Mouse (Mus musculus) left cerebral cortex, postnatal 10 days (tissue): ENCODE results near the gene Olfr1116. TPM values are rescaled to one million over a fixed set of nuclear protein-coding genes. Genes with fewer than 3 reads are reported as not detected.
"Not testable (repeated sequence)": the region's sequence is repeated elsewhere in the genome, so short reads cannot be mapped to it uniquely, and the experiment has no call there.

ENCODE experiments used
- DNase-seq, 2 experiments: peaks; one replicate each; pipeline ENCODE4 v3.0.0; 2021 to 2022; ENCODE audit warnings: low spot score in 2 of 2, mixed read lengths in 1 of 2; ENCODE audit errors: extremely low spot score in 1 of 2
- intact Hi-C: fragments of 180-260 bp; cut with DNase I; formaldehyde crosslinking; loops from one replicate; pipeline ENCODE4 v1.15.1; 2025
- microRNA-seq: library from miRNA; unstranded; fragments of <30 nt; microRNA quantifications from one replicate; pipeline ENCODE4 v1.2.0, GENCODE M21; 2022
- total RNA-seq, 2 experiments: library from RNA; stranded (reverse); gene quantifications; 2 replicates each; pipeline ENCODE4 v1.2.3; 2021

Gene Olfr1116
- total RNA-seq = not detected

- DNase-seq = no peak
- intact Hi-C loops = no loop called here
These were observed at the start of gene Olfr1116 for GRCm38 (mm10) chr2:87267234-87267633. Gene Olfr1116, plus strand, starts transcription at chr2:87267534.

DNA sequence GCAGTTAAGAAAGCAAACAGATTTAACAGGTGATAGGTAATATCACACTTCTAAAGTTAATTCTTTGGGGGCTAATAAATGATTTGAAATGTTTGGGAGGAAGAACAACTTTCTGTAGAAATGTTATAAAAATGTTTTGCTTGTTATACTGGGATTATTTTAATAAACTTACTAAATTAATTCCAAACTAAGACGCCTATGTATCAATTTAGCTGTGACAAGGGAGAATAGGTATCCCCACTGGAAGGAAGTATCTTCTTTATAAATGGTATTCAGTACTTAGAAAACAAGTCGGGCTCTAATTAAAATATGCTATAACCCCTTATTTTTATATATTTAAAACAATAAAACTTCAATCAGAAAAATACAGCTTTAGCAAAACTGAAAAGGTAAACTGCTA lies 19.6 kb upstream of the Olfr1116 start, which contains the start of gene Olfr1115:
TSS of gene Olfr1115 (plus strand) at position 301 of the 400 bp plus-strand sequence.
- no peak for DNase-seq
- intact Hi-C loops = no loop called here

DNA sequence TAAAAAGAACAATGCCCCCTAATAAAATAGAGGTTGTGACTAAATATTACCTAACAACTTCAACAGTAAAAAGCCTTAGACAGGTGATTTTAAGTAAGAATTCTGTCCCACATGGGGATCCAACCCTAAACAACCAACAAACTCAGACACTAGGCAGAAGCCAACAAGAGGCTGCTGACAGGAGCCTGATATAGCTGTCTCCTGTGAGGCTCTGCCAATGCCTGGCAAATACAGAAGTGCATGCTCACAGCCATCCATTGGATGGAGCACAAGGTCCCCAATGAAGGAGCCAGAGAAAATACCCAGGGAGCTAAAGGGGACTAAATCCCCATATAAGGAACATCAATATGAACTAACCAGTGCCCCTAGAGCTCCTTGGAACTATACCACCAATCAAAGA lies 26.6 kb downstream of the Olfr1116 start:
- DNase-seq, intact Hi-C loops: not testable (repeated sequence)

GRCm38 (mm10) chr2:87307281-87307680 lies 39.9 kb downstream of the Olfr1116 start, which contains the start of gene Olfr1118:
Gene Olfr1118, plus strand, starts transcription at chr2:87307581.
- no peak for DNase-seq
- intact Hi-C loops = no loop called here

Small RNA genes within 50 kb of the gene (microRNA-seq; reads per million reads assigned to microRNA genes)
- gene Gm27438 = not detected

Other genes starting within 250 kb of the Olfr1116 start
- gene Olfr1104, start 240.5 kb upstream of the Olfr1116 start, total RNA-seq = not detected
- gene Olfr1105, start 231.0 kb upstream of the Olfr1116 start, total RNA-seq = not detected
- gene Olfr1106, start 215.3 kb upstream of the Olfr1116 start, total RNA-seq = not detected
- not detected for gene Olfr1107, start 191.7 kb upstream of the Olfr1116 start, total RNA-seq
- not detected for gene Olfr1109, start 171.5 kb upstream of the Olfr1116 start, total RNA-seq
- not detected for gene Olfr259, start 153.0 kb upstream of the Olfr1116 start, total RNA-seq
- gene Olfr1110, start 127.2 kb upstream of the Olfr1116 start, total RNA-seq = not detected
- not detected for gene Olfr1111, start 114.9 kb upstream of the Olfr1116 start, total RNA-seq
- not detected for gene Olfr1112, start 79.7 kb upstream of the Olfr1116 start, total RNA-seq
- not detected for gene Olfr1113, start 58.6 kb upstream of the Olfr1116 start, total RNA-seq
- gene Olfr1115, start 19.5 kb upstream of the Olfr1116 start, total RNA-seq = not detected
- gene Olfr1118, start 40.0 kb downstream of the Olfr1116 start, total RNA-seq = not detected
- gene Olfr1120, start 87.3 kb downstream of the Olfr1116 start, total RNA-seq = not detected
- gene Olfr1121, start 102.4 kb downstream of the Olfr1116 start, total RNA-seq = not detected
- not detected for gene Olfr1122, start 118.3 kb downstream of the Olfr1116 start, total RNA-seq
- gene Olfr1123, start 149.1 kb downstream of the Olfr1116 start, total RNA-seq = not detected
- not detected for gene Olfr1124, start 162.7 kb downstream of the Olfr1116 start, total RNA-seq
- gene Olfr1126, start 186.4 kb downstream of the Olfr1116 start, total RNA-seq = not detected
- gene Pramel7, start 229.6 kb downstream of the Olfr1116 start, total RNA-seq = not detected
- gene Pramel6, start 239.0 kb downstream of the Olfr1116 start, total RNA-seq = not detected